Mouse (Mus musculus): Measurements from ENCODE around the gene Klhl22. TPM values are rescaled to one million over a fixed set of nuclear protein-coding genes. Genes with fewer than 3 reads are reported as not detected.

Klhl22 gene
- polyA plus RNA-seq, 1 experiment from 2014 or later = 36.4 TPM

DNA sequence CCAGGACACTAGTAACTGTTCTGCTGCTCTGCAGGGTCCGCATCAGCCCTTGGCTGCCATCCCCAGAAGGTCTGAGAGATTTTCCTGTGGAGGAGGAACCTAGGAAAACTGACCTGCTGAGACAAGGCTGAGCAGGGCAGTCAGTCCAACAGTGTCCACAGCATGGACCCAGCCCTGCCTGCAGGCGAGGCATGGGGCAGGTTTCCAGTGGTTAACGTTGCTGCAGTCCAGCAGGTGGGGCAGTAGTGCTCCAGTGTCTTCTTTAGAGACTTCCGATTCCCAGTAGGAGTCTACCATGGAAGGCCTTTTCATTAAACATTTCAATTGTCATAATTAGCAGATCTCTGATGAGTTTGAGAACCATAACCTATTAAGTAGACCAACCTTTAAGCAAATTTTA lies 16.1 kb upstream of the Klhl22 start:
- WGBS = 38% methylated on average over 4 of the region's 4 CpGs
- peak; percentile 32; the same call in 1 of the 2 replicates for ATAC-seq (replicated peaks; ENCODE audit: extremely low read depth, insufficient read depth, low FRiP score)
- H3K27ac ChIP-seq (ENCODE audit: low read length) = no peak overlapping the region

DNA sequence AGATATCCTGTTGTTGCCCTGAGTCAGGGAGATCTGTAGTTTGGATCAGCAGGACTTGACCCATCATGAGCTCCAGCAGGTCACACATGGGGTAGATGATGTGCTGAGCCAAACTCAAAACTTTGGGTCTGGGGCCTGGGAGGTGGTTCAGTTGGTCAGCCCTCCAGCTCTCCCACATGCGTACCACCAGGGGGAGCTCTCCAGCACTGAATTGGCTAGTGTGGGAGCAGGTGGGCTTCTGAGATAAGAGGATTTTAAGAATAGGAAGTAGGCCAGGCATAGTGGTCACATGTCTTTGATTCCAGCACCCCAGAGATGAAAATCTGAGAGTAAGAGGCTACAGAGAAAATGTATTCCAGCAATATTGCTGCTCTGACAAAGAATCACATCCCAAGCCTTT lies 14.9 kb upstream of the Klhl22 start:
- Histone ChIP-seq H3K9me3 (replicated peaks; ENCODE audit: control insufficient read depth, low read length) (peaks cover 9% of the 10 kb centered on the region; the same call in 1 of the 2 replicates), H3K4me2 (ENCODE audit: low read depth, low read length) (no peak overlapping the region), H3K36me3 (ENCODE audit: control insufficient read depth, insufficient read depth) (no peaks in the 10 kb centered on the region), H3K27ac (ENCODE audit: low read length) (no peak overlapping the region), H3K9ac (ENCODE audit: low read length) (no peak overlapping the region), H3K27me3 (ENCODE audit: control insufficient read depth, insufficient read depth, low read length) (no peaks in the 10 kb centered on the region), H3K4me1 (ENCODE audit: control insufficient read depth, insufficient read depth, low read length) (0 out of 2 replicates have a peak, but pooled peaks cover under 1% of the 10 kb centered on the region), H3K4me3 (ENCODE audit: low read length) (no peak overlapping the region)
- no peak for ATAC-seq (replicated peaks; ENCODE audit: extremely low read depth, insufficient read depth, low FRiP score)
- WGBS = 11% methylated on average over 1 of the region's 1 CpGs

More for the DNA sequence above, 16.1 kb upstream of the Klhl22 start:
- 0 out of 2 replicates have a peak, but pooled peaks cover 2% of the 10 kb centered on the region for H3K4me1 ChIP-seq (ENCODE audit: control insufficient read depth, insufficient read depth, low read length)
- H3K27me3 ChIP-seq (ENCODE audit: control insufficient read depth, insufficient read depth, low read length) = no peaks in the 10 kb centered on the region
- H3K4me3 ChIP-seq (ENCODE audit: low read length) = no peak overlapping the region
- H3K9me3 ChIP-seq (replicated peaks; ENCODE audit: control insufficient read depth, low read length) = peaks cover 9% of the 10 kb centered on the region; the same call in 1 of the 2 replicates
- no peak overlapping the region for H3K9ac ChIP-seq (ENCODE audit: low read length)
- H3K4me2 ChIP-seq (ENCODE audit: low read depth, low read length) = no peak overlapping the region
- H3K36me3 ChIP-seq (ENCODE audit: control insufficient read depth, insufficient read depth) = no peaks in the 10 kb centered on the region

DNA sequence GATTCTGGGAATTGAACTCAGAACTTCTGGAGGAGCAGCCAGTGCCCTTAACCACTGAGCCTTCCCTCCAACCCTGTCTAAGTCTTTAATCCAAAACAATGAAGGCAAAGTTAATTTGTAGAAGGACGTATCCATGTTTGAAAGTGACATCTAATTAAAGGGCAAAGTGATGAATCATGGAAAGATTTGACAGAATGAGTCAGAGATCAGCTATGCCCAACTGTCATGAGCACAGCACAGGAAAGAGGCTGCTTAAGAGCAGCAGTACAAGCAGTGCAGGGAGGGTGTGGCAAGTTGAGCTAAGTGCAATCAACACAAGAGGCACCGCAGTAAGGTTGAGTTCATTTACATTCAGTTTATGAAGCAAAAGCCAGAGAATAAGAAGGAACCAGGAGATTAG lies 14.4 kb upstream of the Klhl22 start:
- Histone ChIP-seq H3K9ac (ENCODE audit: low read length) (no peak overlapping the region), H3K4me1 (ENCODE audit: control insufficient read depth, insufficient read depth, low read length) (no peaks in the 10 kb centered on the region), H3K27ac (ENCODE audit: low read length) (no peak overlapping the region), H3K4me2 (ENCODE audit: low read depth, low read length) (no peak overlapping the region), H3K9me3 (replicated peaks; ENCODE audit: control insufficient read depth, low read length) (peaks cover 9% of the 10 kb centered on the region; the same call in 1 of the 2 replicates), H3K36me3 (ENCODE audit: control insufficient read depth, insufficient read depth) (no peaks in the 10 kb centered on the region), H3K27me3 (ENCODE audit: control insufficient read depth, insufficient read depth, low read length) (no peaks in the 10 kb centered on the region), H3K4me3 (ENCODE audit: low read length) (no peak overlapping the region)
- ATAC-seq (replicated peaks; ENCODE audit: extremely low read depth, insufficient read depth, low FRiP score) = no peak
- WGBS = 72% methylated on average over 2 of the region's 2 CpGs

DNA sequence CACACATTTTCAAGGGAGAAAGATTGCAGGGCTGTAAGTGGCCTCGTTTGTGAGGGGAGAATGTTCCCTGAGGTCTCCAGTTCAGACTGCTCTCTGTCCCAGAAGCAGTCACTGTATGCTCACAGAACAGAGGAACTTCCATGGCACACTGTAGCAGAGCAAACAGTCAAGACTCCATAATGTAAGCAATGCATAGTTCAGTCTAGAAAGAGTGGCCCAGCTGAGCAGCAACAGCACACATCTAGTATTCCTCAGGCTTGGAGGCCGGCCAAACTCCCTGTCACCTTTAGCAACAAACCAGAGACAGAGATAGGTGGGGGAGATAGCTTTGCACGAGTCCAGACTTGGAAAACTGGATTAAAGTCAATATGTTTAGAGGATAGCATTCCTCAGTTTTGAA lies 6.4 kb upstream of the Klhl22 start:
- WGBS = 7% methylated on average over 3 of the region's 3 CpGs
- no peak overlapping the region for H3K4me3 ChIP-seq (ENCODE audit: low read length)
- H3K9me3 ChIP-seq (replicated peaks; ENCODE audit: control insufficient read depth, low read length) = no peaks in the 10 kb centered on the region
- H3K4me1 ChIP-seq (ENCODE audit: control insufficient read depth, insufficient read depth, low read length) = peaks cover 6% of the 10 kb centered on the region
- peak overlapping the region; percentile 62 for H3K27ac ChIP-seq (ENCODE audit: low read length)
- H3K27me3 ChIP-seq (ENCODE audit: control insufficient read depth, insufficient read depth, low read length) = no peaks in the 10 kb centered on the region
- no peak overlapping the region for H3K4me2 ChIP-seq (ENCODE audit: low read depth, low read length)
- no peak overlapping the region for H3K9ac ChIP-seq (ENCODE audit: low read length)
- peak; percentile 37; the same call in 1 of the 2 replicates for ATAC-seq (replicated peaks; ENCODE audit: extremely low read depth, insufficient read depth, low FRiP score)
- H3K36me3 ChIP-seq (ENCODE audit: control insufficient read depth, insufficient read depth) = no peaks in the 10 kb centered on the region

DNA sequence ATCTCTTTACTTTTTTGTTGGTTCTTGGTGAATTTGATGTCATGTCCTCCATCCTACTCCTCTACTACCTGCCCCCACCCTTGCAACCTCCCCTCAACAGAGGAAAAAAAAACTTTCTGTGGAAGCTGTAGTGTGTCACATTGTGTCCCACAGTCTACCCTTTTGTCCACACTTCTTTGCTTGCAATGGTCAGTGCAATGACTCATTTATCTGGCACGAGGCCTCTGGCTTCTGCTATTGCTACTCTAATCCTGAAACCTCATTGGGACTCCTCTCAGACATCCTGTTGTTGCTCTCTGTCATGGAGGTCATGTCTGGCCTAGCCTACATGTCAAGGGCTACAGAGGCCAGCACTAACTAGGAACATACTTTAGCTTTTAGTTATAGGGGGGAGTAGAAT lies 5.7 kb upstream of the Klhl22 start:
- no peak for ATAC-seq (replicated peaks; ENCODE audit: extremely low read depth, insufficient read depth, low FRiP score)
- H3K36me3 ChIP-seq (ENCODE audit: control insufficient read depth, insufficient read depth) = no peaks in the 10 kb centered on the region
- no peaks in the 10 kb centered on the region for H3K9me3 ChIP-seq (replicated peaks; ENCODE audit: control insufficient read depth, low read length)
- H3K4me2 ChIP-seq (ENCODE audit: low read depth, low read length) = no peak overlapping the region
- 17% methylated on average over 1 of the region's 1 CpGs for WGBS
- no peak overlapping the region for H3K4me3 ChIP-seq (ENCODE audit: low read length)
- H3K9ac ChIP-seq (ENCODE audit: low read length) = no peak overlapping the region
- H3K4me1 ChIP-seq (ENCODE audit: control insufficient read depth, insufficient read depth, low read length) = peaks cover 7% of the 10 kb centered on the region
- no peaks in the 10 kb centered on the region for H3K27me3 ChIP-seq (ENCODE audit: control insufficient read depth, insufficient read depth, low read length)
- H3K27ac ChIP-seq (ENCODE audit: low read length) = no peak overlapping the region

DNA sequence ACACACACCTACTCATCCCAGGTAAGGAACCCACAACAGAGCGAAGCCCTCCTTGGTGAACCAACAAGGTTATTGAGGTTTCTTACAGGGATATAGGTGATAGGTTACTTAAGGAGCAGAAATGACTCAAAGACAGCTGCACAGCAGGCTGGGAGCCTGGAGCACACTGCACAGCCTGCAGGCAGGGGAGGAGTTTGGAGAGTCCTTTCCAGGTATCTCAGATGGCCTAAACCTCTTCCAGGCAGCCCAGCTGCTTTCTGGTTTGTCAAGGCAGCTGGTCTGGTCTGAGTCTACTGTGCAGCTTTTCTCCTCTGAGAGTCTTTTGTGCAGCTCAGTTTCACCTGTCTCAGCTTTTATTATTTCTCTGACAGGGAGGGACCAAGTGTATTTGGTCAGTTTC lies 1.7 kb upstream of the Klhl22 start:
- no peak overlapping the region for H3K27ac ChIP-seq (ENCODE audit: low read length)
- no peaks in the 10 kb centered on the region for H3K36me3 ChIP-seq (ENCODE audit: control insufficient read depth, insufficient read depth)
- no peak overlapping the region for H3K4me3 ChIP-seq (ENCODE audit: low read length)
- no peaks in the 10 kb centered on the region for H3K9me3 ChIP-seq (replicated peaks; ENCODE audit: control insufficient read depth, low read length)
- peaks cover 16% of the 10 kb centered on the region for H3K4me1 ChIP-seq (ENCODE audit: control insufficient read depth, insufficient read depth, low read length)
- 92% methylated on average over 1 of the region's 1 CpGs for WGBS
- no peaks in the 10 kb centered on the region for H3K27me3 ChIP-seq (ENCODE audit: control insufficient read depth, insufficient read depth, low read length)
- H3K9ac ChIP-seq (ENCODE audit: low read length) = no peak overlapping the region
- no peak overlapping the region for H3K4me2 ChIP-seq (ENCODE audit: low read depth, low read length)
- no peak for ATAC-seq (replicated peaks; ENCODE audit: extremely low read depth, insufficient read depth, low FRiP score)

DNA sequence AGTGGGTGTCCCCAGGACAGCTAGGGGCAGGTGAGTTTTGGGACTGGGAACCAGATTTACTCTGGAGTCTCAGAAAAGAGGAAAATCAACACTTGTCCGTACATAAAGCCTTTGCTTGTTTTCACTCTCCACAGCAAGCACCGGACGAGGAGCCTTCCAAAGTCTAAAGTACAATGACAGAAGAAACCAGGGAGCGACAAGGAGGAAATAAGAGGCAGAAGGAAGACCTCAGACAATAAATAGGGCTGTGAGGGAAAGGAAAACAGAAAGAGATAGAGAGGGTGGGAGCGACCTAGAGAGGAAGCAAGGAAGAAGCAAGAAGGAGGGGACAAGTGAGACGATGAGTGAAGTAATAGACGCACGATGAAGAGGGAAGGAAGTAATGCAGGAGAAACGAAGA lies 516 bp upstream of the Klhl22 start:
- Histone ChIP-seq H3K9me3 (replicated peaks; ENCODE audit: control insufficient read depth, low read length) (no peaks in the 10 kb centered on the region), H3K27me3 (ENCODE audit: control insufficient read depth, insufficient read depth, low read length) (no peaks in the 10 kb centered on the region), H3K4me1 (ENCODE audit: control insufficient read depth, insufficient read depth, low read length) (peaks cover 12% of the 10 kb centered on the region), H3K9ac (ENCODE audit: low read length) (peak overlapping the region; percentile 89), H3K36me3 (ENCODE audit: control insufficient read depth, insufficient read depth) (no peaks in the 10 kb centered on the region), H3K27ac (ENCODE audit: low read length) (peak overlapping the region; percentile 58), H3K4me2 (ENCODE audit: low read depth, low read length) (peak overlapping the region; percentile 98), H3K4me3 (ENCODE audit: low read length) (peak overlapping the region; percentile 72)
- peak; percentile 20; the same call in 1 of the 2 replicates for ATAC-seq (replicated peaks; ENCODE audit: extremely low read depth, insufficient read depth, low FRiP score)
- 41% methylated on average over 9 of the region's 9 CpGs for WGBS

DNA sequence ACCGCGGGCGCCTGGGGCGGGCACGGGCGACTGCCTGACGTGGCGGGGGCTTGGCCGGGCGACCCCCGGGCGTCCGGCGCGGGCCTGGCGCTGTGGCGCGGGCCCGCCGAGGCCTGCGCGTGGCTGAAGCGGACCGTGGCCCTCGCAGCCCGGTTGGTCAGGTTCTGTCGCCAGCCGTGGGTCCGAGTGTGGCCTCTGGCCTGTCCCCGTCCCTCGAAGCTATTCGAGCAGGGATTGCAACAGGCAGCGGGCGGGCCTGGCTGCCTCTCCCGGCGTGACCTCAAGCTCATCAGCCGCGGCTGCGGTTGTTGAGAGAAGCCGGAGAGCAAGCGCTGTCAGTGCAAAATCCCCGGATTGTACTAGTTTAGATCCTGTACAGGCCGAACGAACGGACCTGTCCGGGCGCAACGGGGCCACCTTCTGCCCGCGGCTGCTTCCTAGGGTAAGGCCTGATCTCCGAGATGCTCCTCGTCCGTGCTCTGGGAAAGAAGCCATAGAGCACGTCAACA lies 449 bp downstream of the Klhl22 start:
- peaks cover 12% of the 10 kb centered on the region for H3K4me1 ChIP-seq (ENCODE audit: control insufficient read depth, insufficient read depth, low read length)
- peaks cover 4% of the 10 kb centered on the region; the same call in 1 of the 2 replicates for H3K36me3 ChIP-seq (ENCODE audit: control insufficient read depth, insufficient read depth)
- peak overlapping the region; percentile 72 for H3K4me3 ChIP-seq (ENCODE audit: low read length)
- peak overlapping the region; percentile 58 for H3K27ac ChIP-seq (ENCODE audit: low read length)
- H3K9ac ChIP-seq (ENCODE audit: low read length) = peak overlapping the region; percentile 89
- H3K27me3 ChIP-seq (ENCODE audit: control insufficient read depth, insufficient read depth, low read length) = no peaks in the 10 kb centered on the region
- peak; percentile 41 for ATAC-seq (replicated peaks; ENCODE audit: extremely low read depth, insufficient read depth, low FRiP score)
- H3K4me2 ChIP-seq (ENCODE audit: low read depth, low read length) = peak overlapping the region; percentile 98
- no peaks in the 10 kb centered on the region for H3K9me3 ChIP-seq (replicated peaks; ENCODE audit: control insufficient read depth, low read length)
- 1% methylated on average over 54 of the region's 54 CpGs for WGBS

DNA sequence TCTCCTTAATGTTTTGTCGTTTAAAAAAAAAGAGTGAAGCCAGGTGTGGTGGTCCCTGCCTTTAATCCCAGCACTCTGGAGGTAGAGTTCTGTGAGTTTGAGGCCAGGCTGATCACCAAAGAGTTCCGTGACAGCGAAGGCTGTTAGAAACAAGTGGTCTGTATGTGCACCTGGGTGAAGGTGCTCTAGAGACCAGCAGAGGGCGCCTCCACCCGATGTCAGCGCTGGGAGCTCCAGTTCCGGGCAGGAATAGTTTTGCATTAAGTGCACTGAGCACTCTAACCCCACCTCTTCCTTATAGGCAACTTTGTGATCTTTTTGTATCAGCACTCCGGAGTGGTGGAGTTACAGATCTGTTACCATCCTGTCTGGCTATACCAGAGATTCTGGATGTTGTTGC lies 1.2 kb downstream of the Klhl22 start:
- H3K27me3 ChIP-seq (ENCODE audit: control insufficient read depth, insufficient read depth, low read length) = no peaks in the 10 kb centered on the region
- H3K4me1 ChIP-seq (ENCODE audit: control insufficient read depth, insufficient read depth, low read length) = peaks cover 12% of the 10 kb centered on the region
- peak overlapping the region; percentile 98 for H3K4me2 ChIP-seq (ENCODE audit: low read depth, low read length)
- ATAC-seq (replicated peaks; ENCODE audit: extremely low read depth, insufficient read depth, low FRiP score) = no peak
- no peak overlapping the region for H3K9ac ChIP-seq (ENCODE audit: low read length)
- H3K9me3 ChIP-seq (replicated peaks; ENCODE audit: control insufficient read depth, low read length) = no peaks in the 10 kb centered on the region
- WGBS = 37% methylated on average over 8 of the region's 8 CpGs
- no peak overlapping the region for H3K27ac ChIP-seq (ENCODE audit: low read length)
- H3K36me3 ChIP-seq (ENCODE audit: control insufficient read depth, insufficient read depth) = peaks cover 6% of the 10 kb centered on the region; the same call in 1 of the 2 replicates
- H3K4me3 ChIP-seq (ENCODE audit: low read length) = peak overlapping the region; percentile 72
